Mouse (Mus musculus) olfactory bulb, adult 2 months (tissue): ENCODE measurements around the gene Cenph. TPM values are rescaled to one million over a fixed set of nuclear protein-coding genes. Genes with fewer than 3 reads are reported as not detected.
A peak's percentile ranks its signal among the peaks of the same experiment; 100 is the strongest.
"Not testable (repeated sequence)": the region's sequence is repeated elsewhere in the genome, so short reads cannot be mapped to it uniquely, and the experiment has no call there.

Experiments
- H3K27ac ChIP-seq: fragments of 200-500 bp; 2 replicates; pipeline ENCODE4 v1.5.1; 2012; ENCODE audit warnings: low read depth, low read length; ENCODE audit not compliant: insufficient read depth
- H3K4me1 ChIP-seq: fragments of 200-500 bp; 2 replicates; pipeline ENCODE4 v1.6.1; 2012; ENCODE audit warnings: low read length; ENCODE audit not compliant: control insufficient read depth, insufficient read depth
- H3K4me3 ChIP-seq: fragments of 200-500 bp; 2 replicates; pipeline ENCODE4 v1.5.1; 2012; ENCODE audit warnings: mild to moderate bottlenecking, low read depth, low read length, moderate library complexity; ENCODE audit not compliant: insufficient read depth
- CTCF ChIP-seq: fragments of 200-500 bp; IDR thresholded peaks from 2 replicates; pipeline ENCODE4 v1.5.1; 2012; ENCODE audit warnings: low read depth, mild to moderate bottlenecking, low read length, moderate library complexity; ENCODE audit not compliant: insufficient read depth
- POLR2A ChIP-seq: fragments of 200-500 bp; IDR thresholded peaks from 2 replicates; pipeline ENCODE4 v1.6.1; 2012; ENCODE audit warnings: mild to moderate bottlenecking, low read depth, low read length, moderate library complexity; ENCODE audit not compliant: insufficient read depth
- WGBS: fragments of 180-500 bp; shearing (Covaris S2); methylation state at CpG from one replicate; pipeline ENCODE4 v1.1.7; 2018; 5-methylcytosine and 5-hydroxymethylcytosine counted together
- polyA plus RNA-seq: library from polyadenylated mRNA; stranded (reverse); fragments of >200 nt; gene quantifications from 2 replicates; pipeline ENCODE4 v1.2.4, GENCODE M21; 2012; ENCODE audit warnings: low replicate concordance; ENCODE audit not compliant: missing spikeins, insufficient read depth, insufficient read length

Gene Cenph
- not detected in 2 replicates for polyA plus RNA-seq

GRCm38 (mm10) chr13:100775252-100776055 lies at the start of gene Cenph:
Gene Cenph, minus strand, starts transcription at chr13:100775899.
- H3K4me1 ChIP-seq, result peaks cover 4% of the 10 kb centered on the region; the same call in 1 of the 2 replicates
- H3K27ac ChIP-seq, result no peak within 1 kb of the TSS
- TF ChIP-seq CTCF (no peak), POLR2A (no peak)
- peak within 1 kb of the TSS; percentile 54 for H3K4me3 ChIP-seq
- whole genome bisulfite sequencing, result under 1% methylated on average over 46 of the region's 46 CpGs

GRCm38 (mm10) chr13:100824916-100825315 lies 49.2 kb upstream of the Cenph start:
- Histone ChIP-seq H3K4me3 (no peak overlapping the region), H3K4me1 (peaks cover 3% of the 10 kb centered on the region; the same call in 1 of the 2 replicates), H3K27ac (no peak overlapping the region)
- whole genome bisulfite sequencing, result 89% methylated on average over 3 of the region's 3 CpGs
- TF ChIP-seq CTCF, result no peak
- TF ChIP-seq POLR2A, result no peak

GRCm38 (mm10) chr13:100824306-100824705 lies 48.6 kb upstream of the Cenph start:
- Histone ChIP-seq H3K4me3 (no peak overlapping the region), H3K27ac (no peak overlapping the region), H3K4me1 (no peaks in the 10 kb centered on the region)
- no peak for TF ChIP-seq CTCF
- TF ChIP-seq POLR2A, result no peak
- 81% methylated on average over 6 of the region's 6 CpGs for WGBS

GRCm38 (mm10) chr13:100823863-100824262 lies 48.2 kb upstream of the Cenph start:
- Histone ChIP-seq H3K27ac (no peak overlapping the region), H3K4me3 (no peak overlapping the region), H3K4me1 (no peaks in the 10 kb centered on the region)
- TF ChIP-seq CTCF (no peak), POLR2A (no peak)
- WGBS, result 92% methylated on average over 3 of the region's 3 CpGs

- Histone ChIP-seq H3K4me3 (no peak overlapping the region), H3K4me1 (no peaks in the 10 kb centered on the region), H3K27ac (no peak overlapping the region)
- TF ChIP-seq POLR2A (no peak), CTCF (no peak)
- WGBS, result 90% methylated on average over 6 of the region's 6 CpGs
These were observed 38.8 kb upstream of the Cenph start for GRCm38 (mm10) chr13:100814451-100814850.

GRCm38 (mm10) chr13:100805776-100806175 lies 30.1 kb upstream of the Cenph start:
- H3K4me1 ChIP-seq, result no peaks in the 10 kb centered on the region
- TF ChIP-seq POLR2A (no peak), CTCF (no peak)
- H3K27ac ChIP-seq, result no peak overlapping the region
- H3K4me3 ChIP-seq, result no peak overlapping the region
- 93% methylated on average over 3 of the region's 3 CpGs for WGBS

GRCm38 (mm10) chr13:100797171-100797570 lies 21.5 kb upstream of the Cenph start:
- Histone ChIP-seq H3K4me3 (no peak overlapping the region), H3K4me1 (no peaks in the 10 kb centered on the region), H3K27ac (no peak overlapping the region)
- TF ChIP-seq POLR2A (no peak), CTCF (no peak)
- WGBS, result 89% methylated on average over 6 of the region's 6 CpGs

GRCm38 (mm10) chr13:100789083-100789482 lies 13.4 kb upstream of the Cenph start:
- H3K27ac ChIP-seq, result no peak overlapping the region
- no peak overlapping the region for H3K4me3 ChIP-seq
- 89% methylated on average over 3 of the region's 3 CpGs for WGBS
- TF ChIP-seq POLR2A, result no peak
- no peak for TF ChIP-seq CTCF
- peaks cover 4% of the 10 kb centered on the region; the same call in 1 of the 2 replicates for H3K4me1 ChIP-seq

- H3K27ac ChIP-seq, H3K4me3 ChIP-seq, H3K4me1 ChIP-seq: not testable (repeated sequence)
- WGBS, result 96% methylated on average over 12 of the region's 14 CpGs
These were observed 12.4 kb upstream of the Cenph start for GRCm38 (mm10) chr13:100788057-100788456.
